Mouse (Mus musculus): ENCODE measurements around the gene Nat8l. TPM values are rescaled to one million over a fixed set of nuclear protein-coding genes. Genes with fewer than 3 reads are reported as not detected.

Nat8l gene
- polyA plus RNA-seq (2012; rRNA removed): 0.30 TPM in 2 replicates

DNA sequence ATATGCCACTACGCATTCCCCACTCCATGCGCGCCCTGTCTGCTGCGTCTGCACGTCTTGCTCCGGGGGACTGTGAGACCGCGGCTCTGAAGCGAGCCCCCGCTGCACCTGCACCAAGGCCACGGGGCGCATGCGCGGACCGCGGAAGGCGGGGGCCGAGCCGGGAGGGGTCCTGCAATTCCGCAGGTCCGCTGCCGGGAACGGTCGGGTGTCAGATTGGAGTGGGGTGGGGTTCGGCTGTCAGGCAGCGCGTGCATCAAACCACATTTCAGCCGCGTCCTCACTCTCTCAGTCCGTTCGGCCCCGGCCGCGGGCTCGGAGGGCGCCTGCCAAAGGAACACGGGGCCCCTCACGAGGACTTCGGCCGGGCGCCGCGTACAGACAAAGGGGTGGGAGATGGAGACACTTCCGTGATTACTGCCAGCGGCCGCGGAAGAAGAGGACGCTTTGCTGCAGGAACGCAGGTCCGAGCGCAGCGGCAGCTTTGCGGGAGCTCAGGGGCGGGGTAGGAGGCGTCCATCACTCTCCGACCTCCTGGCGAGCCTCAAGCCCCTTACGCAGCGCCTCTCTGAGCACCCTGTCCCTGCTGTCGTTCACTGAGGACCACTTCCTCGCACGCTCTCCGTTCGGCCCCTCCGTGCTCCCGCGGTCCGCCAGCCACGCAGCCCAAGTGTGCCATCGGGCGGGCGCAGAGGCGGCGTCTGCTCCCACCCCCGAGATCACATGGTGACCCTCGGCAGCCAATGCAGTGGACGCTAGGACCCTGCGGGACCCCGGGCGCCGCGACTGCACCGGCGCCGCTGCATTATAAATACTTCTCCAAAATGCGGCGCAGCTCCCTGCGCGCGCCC is at the start of gene Nat8l:
Gene Nat8l (plus strand): TSS at position 142 of the 851 bp plus-strand sequence.

DNA sequence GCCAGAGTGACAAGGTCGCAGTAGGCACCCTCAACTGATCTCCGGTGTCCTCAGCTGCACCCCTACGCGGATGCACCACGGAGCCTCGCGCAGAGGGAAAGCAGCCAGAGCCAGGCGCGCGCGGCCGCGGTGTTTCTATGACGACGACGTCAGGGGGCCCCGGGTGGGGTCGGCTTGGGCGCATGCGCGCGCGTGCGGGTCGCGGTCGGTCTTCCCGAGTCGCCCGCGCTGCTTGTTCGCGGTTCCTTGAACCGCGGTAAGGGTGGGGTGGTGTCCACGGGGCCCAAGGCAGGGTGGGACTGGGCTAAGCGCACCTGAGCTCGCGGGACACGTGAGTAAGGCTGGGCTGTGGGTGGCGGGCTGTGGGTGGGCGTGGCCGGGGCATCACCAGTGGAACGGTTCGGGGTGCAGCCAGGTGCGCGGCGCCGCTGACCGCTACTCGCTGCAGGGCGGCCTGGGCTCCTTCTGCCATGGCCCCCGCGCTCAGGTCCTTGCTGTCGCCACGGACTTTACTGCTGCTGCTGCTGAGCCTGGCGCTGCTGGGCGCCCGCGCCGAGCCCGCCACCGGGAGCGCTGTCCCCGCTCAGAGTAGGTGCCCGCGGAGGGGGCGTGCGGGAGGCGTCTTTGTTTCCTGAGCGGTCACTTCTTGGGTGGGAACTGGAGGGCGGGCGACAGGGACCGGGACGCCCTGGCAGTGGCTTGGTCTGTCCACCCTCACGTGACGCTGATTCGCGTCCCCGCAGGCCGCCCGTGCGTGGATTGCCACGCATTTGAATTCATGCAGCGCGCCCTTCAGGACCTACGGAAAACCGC is 12.3 kb upstream of the Nat8l start, which contains the start of gene Gm1673:
Gene Gm1673 (plus strand): TSS at position 125 of the 813 bp plus-strand sequence.

Other genes with a start within 250 kb of the Nat8l start
- 6.3 and 6.8 TPM in 2 replicates for gene Letm1, start 213.2 kb upstream of the Nat8l start, polyA plus RNA-seq (2012; rRNA removed)
- 14.3 and 14.5 TPM in 2 replicates for gene Nsd2, start 175.3 kb upstream of the Nat8l start, polyA plus RNA-seq (2012; rRNA removed)
- 14.8 and 15.7 TPM in 2 replicates for gene Nelfa, start 59.6 kb upstream of the Nat8l start, polyA plus RNA-seq (2012; rRNA removed)
- 3.9 and 4.2 TPM in 2 replicates for gene Gm1673, start 12.6 kb upstream of the Nat8l start, polyA plus RNA-seq (2012; rRNA removed)
- gene Poln, start 173.5 kb downstream of the Nat8l start, polyA plus RNA-seq (2012; rRNA removed): 0.15 and 0.30 TPM in 2 replicates
- 5.5 and 6.0 TPM in 2 replicates for gene Haus3, start 173.5 kb downstream of the Nat8l start, polyA plus RNA-seq (2012; rRNA removed)
- gene Mxd4, start 191.7 kb downstream of the Nat8l start, polyA plus RNA-seq (2012; rRNA removed): 18.8 and 19.7 TPM in 2 replicates